Mouse (Mus musculus) inflammation-experienced regulatory T-cells, adult 16 weeks (primary cell): ENCODE data around the gene Cep170. TPM values are rescaled to one million over a fixed set of nuclear protein-coding genes. Genes with fewer than 3 reads are reported as not detected.

ENCODE experiments used
- polyA plus RNA-seq: library from polyadenylated mRNA; unstranded; fragments of 100-300 nt; shearing (Covaris generic); gene quantifications from one replicate; pipeline ENCODE4 v1.2.1, GENCODE M21; 2017

Cep170 gene
- 36.5 TPM for polyA plus RNA-seq

GRCm38 (mm10) chr1:176814036-176814420, at the start of gene Cep170:
Cep170 (minus strand) TSS chr1:176814067.

GRCm38 (mm10) chr1:176814591-176815062, 760 bp upstream of the Cep170 start, which contains the start of gene Sdccag8:
Sdccag8 (plus strand) TSS chr1:176814660.

Other genes with a start within 250 kb of the Cep170 start
- gene Sdccag8, start 593 bp upstream of the Cep170 start, polyA plus RNA-seq: 31.1 TPM